Mouse (Mus musculus): ENCODE data around the gene Dnmt1. TPM values are rescaled to one million over a fixed set of nuclear protein-coding genes. Genes with fewer than 3 reads are reported as not detected.

Dnmt1 gene
- total and polyA plus RNA-seq, 3 experiments = 412 to 1,953 (median 681) TPM

GRCm38 (mm10) chr9:20866879-20867278 lies 92.8 kb downstream of the Dnmt1 start:
- peaks cover 1 to 2% of the 10 kb centered on the region in 2 experiments; a peak in 1 of 4 replicates for H3K27me3 ChIP-seq (ENCODE audit: control insufficient read depth in 1 of 2, insufficient read depth in 2 of 2, low read length in 2 of 2)
- no peak overlapping the region for H3K27ac ChIP-seq (ENCODE audit: control insufficient read depth, low read depth, low read length)
- H3K4me1 ChIP-seq (ENCODE audit: control insufficient read depth in 1 of 2, insufficient read depth in 2 of 2, low read length in 2 of 2) = peaks cover 9 to 31% of the 10 kb centered on the region in 2 experiments
- no peaks in the 10 kb centered on the region for H3K9me3 ChIP-seq (replicated peaks; ENCODE audit: insufficient read depth, low read length)
- H3K4me3 ChIP-seq (ENCODE audit: control insufficient read depth in 1 of 2, insufficient read depth in 1 of 2, low read depth in 2 of 2, low read length in 2 of 2) = no peak overlapping the region
- DNase-seq (ENCODE audit: low read depth, low spot score) = no peak
- TF ChIP-seq TBP (IDR thresholded peaks at IDR 0.05; ENCODE audit: low read depth, low read length) (no peak), BHLHE40 (IDR thresholded peaks at IDR 0.05; ENCODE audit: borderline replicate concordance, low read depth, low read length) (no peak), POLR2AphosphoS2 (IDR thresholded peaks at IDR 0.05; ENCODE audit: low read length) (no peak), MYC (IDR thresholded peaks at IDR 0.05; ENCODE audit: low read depth, low read length) (no peak), POLR2AphosphoS5 (IDR thresholded peaks at IDR 0.05; ENCODE audit: borderline replicate concordance, low read depth, low read length) (no peak), E2F4 (IDR thresholded peaks at IDR 0.05; ENCODE audit: borderline replicate concordance, low read depth, low read length) (no peak), CTCF (IDR thresholded peaks at IDR 0.05 in 2 of 3, conservative IDR thresholded peaks at IDR 0.05 in 1 of 3; ENCODE audit: control insufficient read depth in 1 of 3, insufficient read depth in 1 of 3, low read depth in 2 of 3, low read length in 3 of 3, poor library complexity in 1 of 3, severe bottlenecking in 1 of 3) (no peak), TAL1 (IDR thresholded peaks at IDR 0.05; ENCODE audit: low read length) (no peak)
- peaks cover 17 to 24% of the 10 kb centered on the region in 2 experiments for H3K36me3 ChIP-seq (ENCODE audit: control insufficient read depth in 1 of 2, insufficient read depth in 2 of 2, low read length in 2 of 2)
- no peak overlapping the region for H3K9ac ChIP-seq (ENCODE audit: control insufficient read depth, low read depth, low read length, poor library complexity, severe bottlenecking)
- peaks cover 13% of the 10 kb centered on the region for H3K79me2 ChIP-seq (ENCODE audit: control insufficient read depth, insufficient read depth, low read length, poor library complexity)

GRCm38 (mm10) chr9:20862225-20862624 lies 97.5 kb downstream of the Dnmt1 start:
- DNase-seq (ENCODE audit: low read depth, low spot score) = peak; percentile 65
- Histone ChIP-seq H3K27ac (ENCODE audit: control insufficient read depth, low read depth, low read length) (no peak overlapping the region), H3K27me3 (ENCODE audit: control insufficient read depth in 1 of 2, insufficient read depth in 2 of 2, low read length in 2 of 2) (peaks cover 0 to 8% of the 10 kb centered on the region in 2 experiments; a peak in 2 of 4 replicates), H3K9ac (ENCODE audit: control insufficient read depth, low read depth, low read length, poor library complexity, severe bottlenecking) (no peak overlapping the region), H3K4me1 (ENCODE audit: control insufficient read depth in 1 of 2, insufficient read depth in 2 of 2, low read length in 2 of 2) (peaks cover 0 to 7% of the 10 kb centered on the region in 2 experiments; a peak in 3 of 4 replicates), H3K9me3 (replicated peaks; ENCODE audit: insufficient read depth, low read length) (no peaks in the 10 kb centered on the region), H3K4me3 (ENCODE audit: control insufficient read depth in 1 of 2, insufficient read depth in 1 of 2, low read depth in 2 of 2, low read length in 2 of 2) (no peak overlapping the region), H3K79me2 (ENCODE audit: control insufficient read depth, insufficient read depth, low read length, poor library complexity) (no peaks in the 10 kb centered on the region), H3K36me3 (ENCODE audit: control insufficient read depth in 1 of 2, insufficient read depth in 2 of 2, low read length in 2 of 2) (peaks cover 0 to 6% of the 10 kb centered on the region in 2 experiments; a peak in 2 of 4 replicates)
- no peak for TF ChIP-seq ZNF384 (IDR thresholded peaks at IDR 0.05; ENCODE audit: low read depth, low read length)
- peak; percentile 82 for TF ChIP-seq TAL1 (IDR thresholded peaks at IDR 0.05; ENCODE audit: low read length)

- peaks cover 0 to 6% of the 10 kb centered on the region in 2 experiments; a peak in 2 of 4 replicates for H3K36me3 ChIP-seq (ENCODE audit: control insufficient read depth in 1 of 2, insufficient read depth in 2 of 2, low read length in 2 of 2)
- TF ChIP-seq CTCF (IDR thresholded peaks at IDR 0.05 in 2 of 3, conservative IDR thresholded peaks at IDR 0.05 in 1 of 3; ENCODE audit: control insufficient read depth in 1 of 3, insufficient read depth in 1 of 3, low read depth in 2 of 3, low read length in 3 of 3, poor library complexity in 1 of 3, severe bottlenecking in 1 of 3) (peak in 2 of 3 experiments; percentile 99 to 100; a peak in 4 of 6 replicates), MAZ (IDR thresholded peaks at IDR 0.05; ENCODE audit: low read depth, low read length) (no peak)
- H3K27ac ChIP-seq (ENCODE audit: control insufficient read depth, low read depth, low read length) = no peak overlapping the region
- no peaks in the 10 kb centered on the region for H3K79me2 ChIP-seq (ENCODE audit: control insufficient read depth, insufficient read depth, low read length, poor library complexity)
- DNase-seq (ENCODE audit: low read depth, low spot score) = peak; percentile 90
- peaks cover 0 to 7% of the 10 kb centered on the region in 2 experiments; a peak in 3 of 4 replicates for H3K4me1 ChIP-seq (ENCODE audit: control insufficient read depth in 1 of 2, insufficient read depth in 2 of 2, low read length in 2 of 2)
- no peak overlapping the region for H3K9ac ChIP-seq (ENCODE audit: control insufficient read depth, low read depth, low read length, poor library complexity, severe bottlenecking)
- peaks cover 0 to 8% of the 10 kb centered on the region in 2 experiments; a peak in 2 of 4 replicates for H3K27me3 ChIP-seq (ENCODE audit: control insufficient read depth in 1 of 2, insufficient read depth in 2 of 2, low read length in 2 of 2)
- H3K9me3 ChIP-seq (replicated peaks; ENCODE audit: insufficient read depth, low read length) = no peaks in the 10 kb centered on the region
- H3K4me3 ChIP-seq (ENCODE audit: control insufficient read depth in 1 of 2, insufficient read depth in 1 of 2, low read depth in 2 of 2, low read length in 2 of 2) = no peak overlapping the region
Observed at GRCm38 (mm10) chr9:20861821-20862220, 97.9 kb downstream of the Dnmt1 start.
